Mouse (Mus musculus): ENCODE data around the gene Rpl27a. TPM values are rescaled to one million over a fixed set of nuclear protein-coding genes. Genes with fewer than 3 reads are reported as not detected.

Gene Rpl27a
- total RNA-seq, 2 experiments from 2014 or later, result 159 TPM

- intact Hi-C loops (cut with DNase I), result loop anchor here (10.0 kb wide), 1 partner anchor 200 kb away; the partner anchor contains the start of gene BC051019
- no peak for DNase-seq
Observed at GRCm38 (mm10) chr7:109524442-109524744, 5.4 kb downstream of the Rpl27a start.

- intact Hi-C loops (cut with DNase I), result loop anchor here (5.0 to 10.0 kb wide), 2 partner anchors 88 to 200 kb away; partner anchors contain the start of gene BC051019
- DNase-seq, result no peak
Observed at GRCm38 (mm10) chr7:109524763-109525162, 5.8 kb downstream of the Rpl27a start.

- intact Hi-C loops (cut with DNase I), result loop anchor here (5.0 to 10.0 kb wide), 2 partner anchors 86 to 199 kb away; partner anchors contain the start of gene BC051019
- DNase-seq, result no peak
Observed at GRCm38 (mm10) chr7:109525740-109526663, 7.1 kb downstream of the Rpl27a start.

DNA sequence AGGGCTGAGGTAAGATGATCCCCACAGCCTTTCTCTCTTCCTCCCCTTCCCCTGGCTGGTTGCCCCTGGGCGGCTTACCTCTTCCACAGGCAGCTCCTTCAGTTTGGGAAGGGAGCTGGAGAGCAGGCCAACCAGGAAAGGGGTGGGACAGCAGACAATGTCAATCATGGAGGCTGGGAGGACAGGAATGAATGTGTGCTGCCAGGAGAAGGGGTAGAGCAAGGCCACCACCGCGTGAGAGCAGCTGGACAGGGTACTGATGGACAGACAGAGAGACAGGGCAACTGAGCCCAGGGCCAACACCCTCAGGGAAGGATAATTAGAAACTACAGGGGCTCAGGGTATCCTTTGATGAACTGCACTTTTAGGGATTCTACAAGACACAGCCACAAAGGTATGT is 8.6 kb downstream of the Rpl27a start:
- no peak for DNase-seq
- intact Hi-C loops (cut with DNase I), result loop anchor here (5.0 to 10.0 kb wide), 2 partner anchors 85 to 197 kb away; partner anchors contain the start of gene BC051019

DNA sequence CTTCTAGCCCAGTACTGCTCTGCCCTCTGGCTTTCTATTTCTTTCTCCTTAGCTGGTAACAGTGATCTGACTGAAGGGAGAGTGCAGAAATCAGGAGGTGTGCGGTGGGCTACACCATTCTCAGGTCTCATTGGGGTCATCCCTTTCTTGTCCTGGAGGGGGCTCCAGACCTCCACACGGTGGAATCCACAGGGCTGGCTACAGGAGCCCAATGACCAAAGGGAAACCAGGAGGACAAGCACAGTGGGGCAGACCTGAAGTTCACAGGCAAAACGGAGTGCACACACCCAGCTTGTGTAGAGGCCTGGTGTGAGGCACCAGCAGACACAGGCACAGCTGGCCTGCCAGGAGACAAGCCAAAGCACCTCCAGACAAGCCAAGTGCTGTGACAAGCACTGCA is 9.4 kb downstream of the Rpl27a start:
- DNase-seq, result peak; percentile 68
- intact Hi-C loops (cut with DNase I), result loop anchor here (5.0 to 10.0 kb wide), 2 partner anchors 84 to 196 kb away; partner anchors contain the start of gene BC051019

DNA sequence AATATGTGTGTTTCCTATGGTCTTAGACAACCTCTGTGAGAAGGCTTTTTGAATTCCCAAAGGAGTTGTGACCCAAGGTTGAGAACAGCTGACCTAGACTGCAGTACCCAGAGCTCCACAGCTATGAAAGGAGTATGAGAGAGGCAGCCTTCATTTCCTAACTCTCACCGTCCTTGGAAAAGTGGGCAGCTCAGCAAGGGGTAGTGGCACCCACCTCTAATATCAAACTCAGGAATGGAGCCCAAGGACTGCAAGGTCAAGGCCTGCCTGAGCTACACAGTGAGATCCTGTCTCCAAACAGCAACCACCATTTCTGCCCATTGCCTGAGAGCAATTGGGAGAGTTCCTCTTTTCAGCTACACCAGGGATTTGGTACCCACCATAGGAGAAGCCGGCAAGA is 10.8 kb downstream of the Rpl27a start:
- DNase-seq, result no peak
- intact Hi-C loops (cut with DNase I), result loop anchor here (5.0 to 10.0 kb wide), 2 partner anchors 83 to 195 kb away; partner anchors contain the start of gene BC051019

GRCm38 (mm10) chr7:109531501-109531900 is 12.6 kb downstream of the Rpl27a start:
- DNase-seq, result no peak
- intact Hi-C loops (cut with DNase I), result no loop called here

DNA sequence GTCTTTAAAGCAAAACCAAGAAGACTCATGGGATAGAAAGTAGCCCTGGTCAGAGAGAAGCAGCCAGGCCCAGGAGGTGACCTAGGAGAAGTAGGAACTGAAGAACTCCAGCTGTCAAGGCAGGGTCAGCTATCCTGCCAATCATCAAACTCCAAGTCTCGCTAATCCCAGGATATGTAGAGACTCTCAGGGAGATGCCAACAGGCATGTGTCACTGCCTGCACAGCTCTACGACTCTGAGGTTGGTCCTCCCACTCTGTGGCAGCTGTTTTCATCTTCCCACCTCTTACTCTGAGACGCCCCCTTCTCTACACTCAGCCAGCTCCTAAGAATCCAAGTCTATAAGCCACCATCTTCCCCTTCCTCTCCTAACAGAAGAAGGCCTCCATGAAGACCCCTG is 13.7 kb downstream of the Rpl27a start:
- intact Hi-C loops (cut with DNase I), result no loop called here
- no peak for DNase-seq

GRCm38 (mm10) chr7:109533129-109533528 is 14.2 kb downstream of the Rpl27a start:
- intact Hi-C loops (cut with DNase I), result no loop called here

GRCm38 (mm10) chr7:109533888-109534287 is 14.9 kb downstream of the Rpl27a start:
- DNase-seq, result no peak
- intact Hi-C loops (cut with DNase I), result no loop called here

More at GRCm38 (mm10) chr7:109533129-109533528, 14.2 kb downstream of the Rpl27a start:
- DNase-seq, result no peak

DNA sequence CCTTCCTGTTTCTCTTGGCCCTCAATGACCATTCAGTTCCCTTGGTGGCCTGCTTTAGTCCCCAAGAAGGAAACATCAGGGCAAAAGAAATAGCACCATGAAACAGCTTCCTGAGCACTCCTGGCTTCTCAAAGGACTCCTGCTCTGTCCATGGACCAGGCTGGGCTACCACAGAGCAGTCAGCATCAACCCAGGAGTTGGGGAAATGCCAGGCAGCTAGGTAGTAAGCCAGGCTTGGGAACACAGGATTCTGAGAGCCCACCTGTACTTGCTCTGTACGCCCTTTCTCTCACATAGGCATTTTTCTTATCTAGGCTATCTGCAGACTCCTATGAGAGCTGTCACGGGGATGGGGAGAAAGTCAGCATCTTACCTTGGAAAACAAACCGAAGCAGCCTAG is 16.0 kb downstream of the Rpl27a start:
- DNase-seq, result no peak
- intact Hi-C loops (cut with DNase I), result no loop called here

GRCm38 (mm10) chr7:109536451-109536946 is 17.6 kb downstream of the Rpl27a start:
- peak; percentile 91 for DNase-seq
- intact Hi-C loops (cut with DNase I), result no loop called here

GRCm38 (mm10) chr7:109540902-109541301 is 22.0 kb downstream of the Rpl27a start:
- intact Hi-C loops (cut with DNase I), result no loop called here
- DNase-seq, result no peak

GRCm38 (mm10) chr7:109541609-109542363 is 22.8 kb downstream of the Rpl27a start:
- intact Hi-C loops (cut with DNase I), result no loop called here
- no peak for DNase-seq

GRCm38 (mm10) chr7:109542364-109542628 is 23.3 kb downstream of the Rpl27a start:
- intact Hi-C loops (cut with DNase I), result no loop called here
- no peak for DNase-seq

DNA sequence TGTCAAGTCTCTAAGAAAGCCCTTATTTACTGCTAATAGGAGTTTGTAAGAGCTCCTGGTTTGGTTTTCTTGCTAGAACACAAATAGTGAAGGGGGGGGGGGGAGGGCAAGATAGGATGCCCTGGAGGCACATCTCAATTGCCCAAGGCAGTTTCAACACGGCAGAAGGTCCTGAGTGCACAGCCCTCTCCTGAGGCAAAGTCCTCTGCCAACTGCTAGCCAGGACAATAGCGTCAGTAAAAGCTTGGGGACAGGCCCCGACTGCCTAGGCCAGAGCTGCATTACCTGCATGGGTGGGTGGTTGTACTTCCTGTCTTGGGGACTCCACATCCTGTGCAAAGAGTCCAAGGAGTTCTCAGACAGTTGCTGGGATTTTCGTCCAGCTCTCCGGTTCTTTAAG is 25.8 kb downstream of the Rpl27a start:
- intact Hi-C loops (cut with DNase I), result no loop called here
- DNase-seq, result no peak

- intact Hi-C loops (cut with DNase I), result no loop called here
- DNase-seq, result no peak
Observed at GRCm38 (mm10) chr7:109545255-109545993, 26.5 kb downstream of the Rpl27a start.

DNA sequence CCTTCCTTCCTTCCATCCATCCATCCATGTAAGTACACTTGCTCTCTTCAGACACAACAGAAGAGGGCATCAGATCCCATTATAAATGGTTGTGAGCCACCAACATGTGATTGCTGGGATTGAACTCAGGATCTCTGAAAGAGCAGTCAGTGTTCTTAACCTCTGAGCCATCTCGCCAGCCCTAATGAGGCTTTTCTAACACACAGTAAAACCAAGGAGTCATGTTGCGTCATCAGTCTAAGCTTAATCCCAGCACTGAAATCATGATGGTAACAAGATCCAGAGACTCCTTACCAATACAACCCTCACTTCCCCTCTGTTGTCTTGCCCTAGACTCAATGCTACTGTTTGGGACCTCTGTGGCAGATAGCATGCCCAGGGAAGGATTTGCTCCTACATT is 27.2 kb downstream of the Rpl27a start:
- DNase-seq, result no peak
- intact Hi-C loops (cut with DNase I), result no loop called here

- intact Hi-C loops (cut with DNase I), result no loop called here
- no peak for DNase-seq
Observed at GRCm38 (mm10) chr7:109546726-109547125, 27.8 kb downstream of the Rpl27a start.

- intact Hi-C loops (cut with DNase I), result no loop called here
- DNase-seq, result peak; percentile 36
Observed at GRCm38 (mm10) chr7:109559536-109559935, 40.6 kb downstream of the Rpl27a start.
